8 mouse cellular contexts compared by ENCODE assay signal in genomic region chr11:88203712-88204532, GRCm38 (mm10). TPM values are rescaled to one million over a fixed set of nuclear protein-coding genes. Genes with fewer than 3 reads are reported as not detected.
A peak's percentile ranks its signal among the peaks of the same experiment; 100 is the strongest.
DNase-seq lines count a peak whose midpoint lies in the region; ATAC-seq and TF ChIP-seq lines count a peak whose summit lies in the region.

Gene Mrps23 (plus strand): TSS chr11:88204388.

- peak; percentile 97 for DNase-seq in forebrain, embryonic 14.5 days (ENCODE audit: low spot score)
- peak; percentile 93 to 94 for DNase-seq in heart, postnatal 14 days
- peak; percentile 91 for DNase-seq in layer of hippocampus, adult 11-12 months (ENCODE audit: low spot score)
- peak; percentile 94 to 96 for DNase-seq in lung, adult 18-20 months
- peak; percentile 92 for DNase-seq in testis, postnatal 14 days (ENCODE audit: low spot score)

- H3K9ac ChIP-seq in ES-Bruce4 (ENCODE audit: low read depth, poor library complexity, severe bottlenecking), result peak within 1 kb of the TSS; percentile 57
- H3K9ac ChIP-seq in forebrain, embryonic 14.5 days (ENCODE audit: low read length), result peak within 1 kb of the TSS; percentile 83
- peak within 1 kb of the TSS; percentile 72 for H3K9ac ChIP-seq in neural tube, embryonic 15.5 days (replicated peaks)

- peak within 1 kb of the TSS; percentile 90 for H3K4me2 ChIP-seq in forebrain, embryonic 14.5 days (ENCODE audit: low read length)
- peak within 1 kb of the TSS; percentile 93 for H3K4me2 ChIP-seq in neural tube, embryonic 15.5 days

- peaks cover 5% of the 10 kb centered on the region; the same call in 1 of the 2 replicates for H3K36me3 ChIP-seq in ES-Bruce4 (ENCODE audit: control insufficient read depth, insufficient read depth, low read length, poor library complexity, severe bottlenecking)
- H3K36me3 ChIP-seq in forebrain, embryonic 14.5 days (ENCODE audit: control insufficient read depth, insufficient read depth, low read length), result peaks cover 13% of the 10 kb centered on the region
- peaks cover 14% of the 10 kb centered on the region for H3K36me3 ChIP-seq in neural tube, embryonic 15.5 days

- H3K9me3 ChIP-seq in ES-Bruce4 (replicated peaks; ENCODE audit: control insufficient read depth, insufficient read depth, low read length, poor library complexity, severe bottlenecking), result no peaks in the 10 kb centered on the region
- no peaks in the 10 kb centered on the region for H3K9me3 ChIP-seq in forebrain, embryonic 14.5 days (replicated peaks; ENCODE audit: control insufficient read depth, low read length)
- no peaks in the 10 kb centered on the region for H3K9me3 ChIP-seq in neural tube, embryonic 15.5 days (replicated peaks)

- peak; percentile 79; the same call in 1 of the 2 replicates for TF ChIP-seq EP300 in ES-Bruce4 (IDR thresholded peaks at IDR 0.05; ENCODE audit: insufficient read depth, low read depth, low read length)

- peak; percentile 96 for ATAC-seq in cerebellum, adult (ENCODE audit: insufficient number of reproducible peaks, low FRiP score, low TSS enrichment)
- ATAC-seq in forebrain, embryonic 14.5 days, result peak; percentile 95
- peak; percentile 93 for ATAC-seq in neural tube, embryonic 15.5 days (ENCODE audit: low FRiP score)

- H3K4me1 ChIP-seq in ES-Bruce4 (ENCODE audit: control insufficient read depth, insufficient read depth, low read length), result no peaks in the 10 kb centered on the region
- H3K4me1 ChIP-seq in forebrain, embryonic 14.5 days (ENCODE audit: control insufficient read depth, insufficient read depth, low read length), result peaks cover 13% of the 10 kb centered on the region
- peaks cover 31% of the 10 kb centered on the region for H3K4me1 ChIP-seq in neural tube, embryonic 15.5 days

- peak within 1 kb of the TSS; percentile 92 for H3K4me3 ChIP-seq in ES-Bruce4 (ENCODE audit: low read depth, low read length)
- peak within 1 kb of the TSS; percentile 81 for H3K4me3 ChIP-seq in forebrain, embryonic 14.5 days (ENCODE audit: low read depth, low read length)
- peak within 1 kb of the TSS; percentile 79 for H3K4me3 ChIP-seq in neural tube, embryonic 15.5 days (replicated peaks)

- TF ChIP-seq CTCF in ES-Bruce4 (IDR thresholded peaks at IDR 0.05; ENCODE audit: low read depth, low read length), result peak; percentile 11

- TF ChIP-seq POLR2A in ES-Bruce4 (IDR thresholded peaks at IDR 0.05; ENCODE audit: insufficient read depth, low read length), result peak; percentile 54

- under 1% methylated on average over 51 of the region's 51 CpGs for WGBS in forebrain, embryonic 14.5 days
- under 1% methylated on average over 51 of the region's 51 CpGs for whole genome bisulfite sequencing in neural tube, embryonic 15.5 days

- H3K27me3 ChIP-seq in ES-Bruce4 (ENCODE audit: control insufficient read depth, insufficient read depth, low read length, poor library complexity, severe bottlenecking), result no peaks in the 10 kb centered on the region
- H3K27me3 ChIP-seq in forebrain, embryonic 14.5 days (replicated peaks; ENCODE audit: control insufficient read depth, insufficient read depth, low read length), result no peaks in the 10 kb centered on the region
- H3K27me3 ChIP-seq in neural tube, embryonic 15.5 days (replicated peaks), result no peaks in the 10 kb centered on the region

- peak within 1 kb of the TSS; percentile 78 for H3K27ac ChIP-seq in ES-Bruce4 (ENCODE audit: insufficient read depth, low read length)
- H3K27ac ChIP-seq in forebrain, embryonic 14.5 days (ENCODE audit: low read depth, low read length), result peak within 1 kb of the TSS; percentile 65
- peak within 1 kb of the TSS; percentile 85 for H3K27ac ChIP-seq in neural tube, embryonic 15.5 days (replicated peaks)

- intact Hi-C loops in heart, postnatal 14 days (cut with DNase I), result no loop called here

RNA-seq across cellular contexts. Expression of gene Mrps23, which starts in this region (rescaled TPM):
- 67.9 and 107 TPM in 2 replicates for polyA plus RNA-seq in ES-Bruce4 (2011; ENCODE audit: insufficient read depth, insufficient read length, low read depth, missing spikeins)
- 75.5 and 80.8 TPM in 2 replicates for polyA plus RNA-seq in forebrain, embryonic 14.5 days (2014; fragmentation: Nextera tagmentation; extraction: Ambion mirVana)
- 100 to 1,000 TPM; 226 to 277 TPM for total RNA-seq in heart, postnatal 14 days (2021)
- 64.9 and 66.2 TPM in 2 replicates for polyA plus RNA-seq in neural tube, embryonic 15.5 days (2015; fragmentation: Nextera tagmentation; extraction: Ambion mirVana)

Comparison
In these comparisons a context has a peak if more than half of its experiments do, and no peak if none do; other contexts are left out.
1. Peak in every context shown above with its lines: DNase-seq, ATAC-seq, H3K4me3 ChIP-seq and H3K27ac ChIP-seq.